11 mouse cellular contexts compared by ENCODE assay signal in the genomic region with DNA sequence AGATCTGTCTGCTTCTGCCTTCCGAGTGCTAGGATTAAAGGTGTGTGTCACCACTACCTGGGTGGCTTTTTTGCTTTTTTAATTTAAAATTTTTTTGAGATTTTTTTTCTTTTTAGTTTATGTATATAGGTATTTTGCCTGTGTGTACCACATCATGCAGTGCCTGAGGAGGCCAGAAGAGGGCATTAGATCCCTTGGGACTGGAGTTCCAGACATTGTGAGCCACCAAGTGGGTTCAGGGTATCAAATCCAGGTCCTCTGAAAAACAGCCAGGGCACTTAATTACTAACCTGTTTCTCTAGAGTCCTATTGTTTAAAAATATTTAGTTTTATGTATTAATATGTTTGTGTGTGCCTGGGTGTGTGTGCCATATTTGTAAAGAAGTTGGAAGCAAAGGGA. TPM values are rescaled to one million over a fixed set of nuclear protein-coding genes. Genes with fewer than 3 reads are reported as not detected.
DNase-seq lines count a peak whose midpoint lies in the region; ATAC-seq and TF ChIP-seq lines count a peak whose summit lies in the region.
"Had no signal": no experiment of that assay in that cellular context is flagged by ENCODE, and none has a peak within 500 bp of the region (broad histone marks: within the 10 kb centered on the region; RNA-seq: fewer than 3 reads in every experiment).

No protein-coding gene starts in this region.

- no peak overlapping the region for H3K4me2 ChIP-seq in hindbrain, embryonic 16.5 days (ENCODE audit: low read length)
- H3K4me2 ChIP-seq: liver, embryonic 13.5 days had no signal

- TF ChIP-seq POLR2A in thymus, adult 2 months (IDR thresholded peaks at IDR 0.05; ENCODE audit: control insufficient read depth, extremely low read depth, insufficient read depth, low read length, poor library complexity): no peak

- peaks cover 13% of the 10 kb centered on the region for H3K27me3 ChIP-seq in hindbrain, embryonic 10.5 days (ENCODE audit: insufficient read depth, poor library complexity, severe bottlenecking)
- H3K27me3 ChIP-seq in hindbrain, embryonic 16.5 days (replicated peaks; ENCODE audit: control insufficient read depth, insufficient read depth, low read length): no peaks in the 10 kb centered on the region
- no peaks in the 10 kb centered on the region for H3K27me3 ChIP-seq in thymus, adult 2 months (ENCODE audit: control insufficient read depth, insufficient read depth, low read length)
- peaks cover 11% of the 10 kb centered on the region for H3K27me3 ChIP-seq in limb, embryonic 10.5 days (ENCODE audit: low read depth, poor library complexity, severe bottlenecking)

- no peak for ATAC-seq in hindbrain, embryonic 16.5 days

- no peaks in the 10 kb centered on the region for H3K9me3 ChIP-seq in hindbrain, embryonic 10.5 days
- no peaks in the 10 kb centered on the region for H3K9me3 ChIP-seq in hindbrain, embryonic 16.5 days (ENCODE audit: control insufficient read depth, low read length)
- no peaks in the 10 kb centered on the region for H3K9me3 ChIP-seq in limb, embryonic 10.5 days (replicated peaks)
- H3K9me3 ChIP-seq: liver, embryonic 13.5 days had no signal

- DNase-seq in hindbrain, embryonic 10.5 days (ENCODE audit: low spot score): peak; percentile 30
- peak; percentile 41 for DNase-seq in thymus, adult 2 months
- DNase-seq in thymus, adult 18-20 months: no peak
- peak; percentile 53 for DNase-seq in limb, embryonic 10.5 days (ENCODE audit: low spot score)
- DNase-seq in urinary bladder, adult 2 months (ENCODE audit: low spot score): no peak
- DNase-seq in gastrocnemius, postnatal 25 days: no peak
- DNase-seq in heart, adult 11 months: no peak
- DNase-seq: liver, embryonic 13.5 days had no signal

- no peak for TF ChIP-seq CTCF in thymus, adult 2 months (IDR thresholded peaks at IDR 0.05; ENCODE audit: borderline replicate concordance, control insufficient read depth, extremely low read depth, insufficient read depth, low read length, poor library complexity)

- no peak overlapping the region for H3K9ac ChIP-seq in hindbrain, embryonic 16.5 days (ENCODE audit: low read depth, low read length)
- H3K9ac ChIP-seq: liver, embryonic 13.5 days had no signal

- H3K27ac ChIP-seq in hindbrain, embryonic 10.5 days: no peak overlapping the region
- no peak overlapping the region for H3K27ac ChIP-seq in hindbrain, embryonic 16.5 days (ENCODE audit: low read depth, low read length)
- no peak overlapping the region for H3K27ac ChIP-seq in thymus, adult 2 months (ENCODE audit: control insufficient read depth, insufficient read depth, low read length)
- H3K27ac ChIP-seq in limb, embryonic 10.5 days: no peak overlapping the region
- H3K27ac ChIP-seq: liver, embryonic 13.5 days had no signal

- H3K36me3 ChIP-seq in hindbrain, embryonic 10.5 days: no peaks in the 10 kb centered on the region
- no peaks in the 10 kb centered on the region for H3K36me3 ChIP-seq in hindbrain, embryonic 16.5 days (ENCODE audit: control insufficient read depth, insufficient read depth, low read length)
- no peaks in the 10 kb centered on the region for H3K36me3 ChIP-seq in thymus, adult 2 months (ENCODE audit: control insufficient read depth, insufficient read depth, low read length)
- H3K36me3 ChIP-seq in limb, embryonic 10.5 days: 0 out of 2 replicates have a peak, but pooled peaks cover 2% of the 10 kb centered on the region
- H3K36me3 ChIP-seq: liver, embryonic 13.5 days had no signal

- peaks cover 6% of the 10 kb centered on the region for H3K4me1 ChIP-seq in hindbrain, embryonic 10.5 days (replicated peaks)
- no peaks in the 10 kb centered on the region for H3K4me1 ChIP-seq in hindbrain, embryonic 16.5 days (ENCODE audit: control insufficient read depth, insufficient read depth, low read depth, low read length)
- H3K4me1 ChIP-seq in thymus, adult 2 months (replicated peaks; ENCODE audit: control insufficient read depth, insufficient read depth, low read length): peaks cover 3% of the 10 kb centered on the region
- 0 out of 2 replicates have a peak, but pooled peaks cover 8% of the 10 kb centered on the region for H3K4me1 ChIP-seq in limb, embryonic 10.5 days

- 76% methylated on average over 1 of the region's 1 CpGs for WGBS in hindbrain, embryonic 10.5 days
- WGBS in hindbrain, embryonic 16.5 days: 71% methylated on average over 1 of the region's 1 CpGs
- 96% methylated on average over 1 of the region's 1 CpGs for WGBS in thymus, adult 2 months
- 85% methylated on average over 1 of the region's 1 CpGs for WGBS in limb, embryonic 10.5 days

- no peak overlapping the region for H3K4me3 ChIP-seq in hindbrain, embryonic 10.5 days
- no peak overlapping the region for H3K4me3 ChIP-seq in hindbrain, embryonic 16.5 days (ENCODE audit: low read length)
- H3K4me3 ChIP-seq in thymus, adult 2 months (ENCODE audit: control insufficient read depth, insufficient read depth, low read length): no peak overlapping the region
- no peak overlapping the region for H3K4me3 ChIP-seq in limb, embryonic 10.5 days
- H3K4me3 ChIP-seq: liver, embryonic 13.5 days had no signal

RNA-seq across cellular contexts. Expression of a gene that starts 4.9 kb away (rescaled TPM):
- polyA plus RNA-seq in hindbrain, embryonic 10.5 days (2016; fragmentation: Nextera tagmentation; extraction: Ambion mirVana): 0.45 and 0.63 TPM in 2 replicates
- 0.65 and 1.1 TPM in 2 replicates for polyA plus RNA-seq in hindbrain, embryonic 16.5 days (2015; fragmentation: Nextera tagmentation; extraction: Ambion mirVana)
- 0.56 and 1.2 TPM in 2 replicates for polyA plus RNA-seq in thymus, adult 2 months (2012; rRNA removed)
- 0.54 and 0.91 TPM in 2 replicates for polyA plus RNA-seq in limb, embryonic 10.5 days (2016; fragmentation: Nextera tagmentation; extraction: Ambion mirVana)
- polyA plus RNA-seq in urinary bladder, adult 2 months (2012; rRNA removed): 0.08 and 0.16 TPM in 2 replicates
- total RNA-seq in gastrocnemius, postnatal 25 days (2021): not detected
- total RNA-seq: adrenal gland, adult 18-20 months had no signal
- polyA plus RNA-seq: liver, embryonic 13.5 days had no signal

RNA-seq across cellular contexts. Expression of a gene that starts 19.1 kb away (rescaled TPM):
- polyA plus RNA-seq in hindbrain, embryonic 10.5 days (2016; fragmentation: Nextera tagmentation; extraction: Ambion mirVana): 6.0 and 8.6 TPM in 2 replicates
- polyA plus RNA-seq in hindbrain, embryonic 16.5 days (2015; fragmentation: Nextera tagmentation; extraction: Ambion mirVana): 12.4 TPM in 2 replicates
- polyA plus RNA-seq in thymus, adult 2 months (2012; rRNA removed): 75.3 and 91.6 TPM in 2 replicates
- 8.4 and 8.9 TPM in 2 replicates for polyA plus RNA-seq in limb, embryonic 10.5 days (2016; fragmentation: Nextera tagmentation; extraction: Ambion mirVana)
- 24.8 and 25.1 TPM in 2 replicates for polyA plus RNA-seq in urinary bladder, adult 2 months (2012; rRNA removed)
- 10 to 100 TPM; 12.8 to 42.6 TPM for total RNA-seq in gastrocnemius, postnatal 25 days (2021)

RNA-seq across cellular contexts. Expression of a gene that starts 48.1 kb away (rescaled TPM):
- polyA plus RNA-seq in hindbrain, embryonic 10.5 days (2016; fragmentation: Nextera tagmentation; extraction: Ambion mirVana): not detected in 2 replicates
- 0.54 and 0.90 TPM in 2 replicates for polyA plus RNA-seq in hindbrain, embryonic 16.5 days (2015; fragmentation: Nextera tagmentation; extraction: Ambion mirVana)
- polyA plus RNA-seq in thymus, adult 2 months (2012; rRNA removed): 13.4 and 20.6 TPM in 2 replicates
- not detected in 2 replicates for polyA plus RNA-seq in limb, embryonic 10.5 days (2016; fragmentation: Nextera tagmentation; extraction: Ambion mirVana)
- not detected in 2 replicates for polyA plus RNA-seq in urinary bladder, adult 2 months (2012; rRNA removed)
- not detected for total RNA-seq in gastrocnemius, postnatal 25 days (2021)
- total RNA-seq: adrenal gland, adult 18-20 months; heart, adult 18-20 months had no signal

RNA-seq across cellular contexts. Expression of a gene that starts 59.8 kb away (rescaled TPM):
- 0.92 and 2.2 TPM in 2 replicates for polyA plus RNA-seq in hindbrain, embryonic 10.5 days (2016; fragmentation: Nextera tagmentation; extraction: Ambion mirVana)
- polyA plus RNA-seq in hindbrain, embryonic 16.5 days (2015; fragmentation: Nextera tagmentation; extraction: Ambion mirVana): 0.59 and 1.6 TPM in 2 replicates
- 5.0 and 5.8 TPM in 2 replicates for polyA plus RNA-seq in thymus, adult 2 months (2012; rRNA removed)
- polyA plus RNA-seq in limb, embryonic 10.5 days (2016; fragmentation: Nextera tagmentation; extraction: Ambion mirVana): 1.5 and 1.7 TPM in 2 replicates
- 7.9 and 8.5 TPM in 2 replicates for polyA plus RNA-seq in urinary bladder, adult 2 months (2012; rRNA removed)
- 1 to 10 TPM; 4.1 to 5.2 TPM for total RNA-seq in gastrocnemius, postnatal 25 days (2021)

Comparison
In these comparisons a context has a peak if more than half of its experiments do, and no peak if none do; other contexts are left out.
1. DNase-seq: peak in hindbrain, embryonic 10.5 days (single experiment), thymus, adult 2 months (single experiment) and limb, embryonic 10.5 days (single experiment); none in thymus, adult 18-20 months (0 of 2), urinary bladder, adult 2 months (single experiment), gastrocnemius, postnatal 25 days (single experiment) and heart, adult 11 months (single experiment).